Mouse (Mus musculus): ENCODE results near the gene Arhgef3.

Arhgef3 gene

GRCm38 (mm10) chr14:27268986-27269700 lies 154.4 kb downstream of the Arhgef3 start:
- no peak for DNase-seq (ENCODE audit: low read depth, low spot score)

- no peak for DNase-seq (ENCODE audit: low read depth, low spot score)
These were observed 155.1 kb downstream of the Arhgef3 start for GRCm38 (mm10) chr14:27269836-27270235.

DNA sequence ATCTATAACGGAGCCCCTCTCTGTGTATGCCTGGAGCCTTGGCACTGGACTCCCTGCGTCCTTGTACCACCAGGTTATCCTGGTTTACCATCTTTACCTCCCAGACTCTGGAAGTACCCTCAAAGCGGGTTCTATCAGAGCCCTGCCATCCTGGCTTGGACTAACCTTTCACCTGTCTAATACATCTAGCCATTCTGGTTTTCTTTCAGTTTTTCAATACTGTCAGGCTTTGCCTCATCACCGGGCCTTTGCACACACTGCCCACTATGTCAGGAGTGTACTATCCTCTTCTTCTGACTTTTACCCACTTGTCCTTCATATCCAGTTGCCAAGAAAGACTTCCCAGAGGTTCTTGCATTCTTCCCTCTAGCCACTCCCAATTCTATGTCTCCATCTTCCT lies 155.8 kb downstream of the Arhgef3 start:
- DNase-seq (ENCODE audit: low read depth, low spot score) = no peak

- no peak for DNase-seq (ENCODE audit: low read depth, low spot score)
These were observed 156.8 kb downstream of the Arhgef3 start for GRCm38 (mm10) chr14:27271371-27272071.

DNA sequence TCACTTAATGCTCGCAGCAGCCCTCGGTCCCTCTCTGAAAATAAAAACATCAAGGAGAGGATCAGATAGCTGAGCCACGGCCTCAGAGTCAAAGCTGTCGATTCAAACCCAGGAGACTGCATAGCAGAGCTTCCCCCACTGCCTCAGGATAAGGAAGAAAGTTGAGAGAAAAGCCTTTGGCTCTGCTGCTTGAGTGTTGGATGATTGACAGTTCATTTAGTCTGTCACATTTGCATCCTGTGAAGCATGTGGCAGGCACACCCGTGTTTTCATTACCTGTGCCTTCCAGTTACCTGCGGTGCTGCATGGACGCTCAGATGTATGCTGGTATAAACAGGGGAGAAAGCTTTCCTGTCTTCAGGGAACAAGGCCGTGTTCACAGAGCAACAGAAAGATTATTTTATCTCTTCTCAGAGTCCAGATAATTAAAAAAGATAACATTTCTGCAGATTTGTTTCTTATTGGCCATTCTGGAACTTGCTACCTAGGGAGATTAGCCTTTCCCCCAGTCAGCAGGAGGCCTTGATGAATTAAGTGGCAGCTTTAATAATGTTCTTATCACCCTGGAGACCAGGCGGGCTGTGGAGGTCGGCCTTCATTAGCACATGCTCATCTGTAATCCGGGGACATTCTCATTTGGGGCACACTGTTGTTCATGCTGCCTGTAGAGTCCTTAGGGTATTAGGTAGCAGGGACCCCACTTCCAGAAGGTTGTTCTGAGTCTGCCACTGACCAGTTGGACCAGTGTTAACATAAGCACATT lies 157.6 kb downstream of the Arhgef3 start:
- DNase-seq (ENCODE audit: low read depth, low spot score) = no peak

DNA sequence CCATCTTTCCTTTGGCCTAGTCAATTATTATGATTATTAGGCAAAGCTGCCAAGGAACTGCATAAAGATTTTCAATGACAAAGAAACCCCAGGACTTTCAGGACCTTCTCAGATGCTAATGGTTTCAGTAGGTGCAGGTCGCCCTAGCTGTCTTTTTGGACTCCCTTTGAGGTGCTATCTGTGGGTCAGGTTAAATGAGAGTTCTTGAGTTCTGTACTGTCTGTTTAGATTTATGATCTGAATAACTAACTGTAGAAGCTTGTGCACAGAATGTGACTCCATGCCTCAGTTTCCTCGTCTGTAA lies 158.1 kb downstream of the Arhgef3 start:
- no peak for DNase-seq (ENCODE audit: low read depth, low spot score)

DNA sequence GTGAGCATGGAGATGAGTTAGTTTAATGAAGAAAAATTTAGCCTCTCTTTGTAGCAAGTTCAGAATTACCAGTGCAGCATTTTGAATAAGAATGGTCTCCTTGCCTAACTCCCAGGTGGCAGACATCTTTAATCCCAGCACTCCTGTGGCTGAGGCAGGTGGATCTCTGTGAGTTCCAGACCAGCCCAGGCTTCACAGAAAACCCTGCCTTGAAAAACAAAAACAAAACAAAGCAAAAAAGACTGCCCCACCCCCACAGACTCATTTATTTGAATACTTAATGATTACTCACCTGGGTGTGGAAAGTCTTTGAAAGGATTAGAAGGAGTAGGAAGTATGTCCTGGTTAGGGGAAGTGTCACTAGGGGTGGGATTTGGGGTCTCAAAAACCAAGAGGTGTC lies 158.5 kb downstream of the Arhgef3 start:
- DNase-seq (ENCODE audit: low read depth, low spot score) = no peak

DNA sequence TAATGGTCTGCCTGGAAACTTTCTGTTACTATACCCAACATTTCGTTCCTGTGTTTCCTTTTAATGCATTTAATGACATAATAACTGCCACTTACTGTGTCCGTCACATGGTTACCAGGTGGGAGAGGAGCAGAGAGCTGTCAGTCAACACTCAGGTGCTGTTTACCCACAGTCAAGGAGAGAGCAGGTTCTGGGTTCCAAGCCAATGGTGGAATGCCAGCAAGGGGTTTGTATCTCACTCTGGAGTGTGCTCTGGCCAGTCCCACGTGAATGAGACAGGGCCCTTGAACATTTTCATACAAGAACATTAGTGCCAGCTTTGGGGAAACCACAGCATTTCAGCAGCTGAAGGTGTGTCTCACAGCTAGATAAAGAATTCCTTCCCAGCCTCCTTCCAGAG lies 162.6 kb downstream of the Arhgef3 start:
- no peak for DNase-seq (ENCODE audit: low read depth, low spot score)

DNA sequence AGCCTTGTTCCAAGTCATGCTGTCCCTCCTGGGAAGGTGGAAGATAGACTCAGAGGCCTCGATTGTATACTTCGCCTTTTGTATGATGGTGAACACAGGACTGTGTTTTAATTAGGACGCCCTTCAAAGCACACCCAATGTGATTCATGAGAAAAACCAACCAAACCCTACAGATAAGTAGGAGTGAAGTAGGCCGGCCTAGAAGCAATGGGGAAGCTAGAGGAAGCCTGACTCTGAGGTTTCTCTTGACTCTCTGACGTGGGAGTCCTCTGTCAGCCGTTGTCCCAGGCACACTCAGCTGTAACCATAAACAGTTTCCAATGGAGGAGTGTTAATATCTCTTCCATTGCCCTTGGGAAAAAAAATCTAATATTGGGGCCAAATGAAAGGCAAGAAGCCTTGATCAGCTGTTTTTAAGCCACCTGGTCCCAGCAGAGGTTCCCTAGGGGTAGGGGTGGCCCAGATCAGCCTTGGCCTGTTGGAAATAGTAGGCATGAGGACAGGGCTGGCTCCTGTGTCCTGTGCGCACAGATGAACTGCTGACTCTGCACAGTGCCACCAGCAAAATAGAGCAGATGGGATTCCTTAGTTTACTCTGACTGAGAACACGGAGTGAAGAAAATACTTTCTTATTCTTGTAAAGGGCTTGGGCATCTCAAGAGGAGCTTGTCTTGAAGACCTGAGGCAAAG lies 165.6 kb downstream of the Arhgef3 start:
- no peak for DNase-seq (ENCODE audit: low read depth, low spot score)

GRCm38 (mm10) chr14:27283956-27284355 lies 169.3 kb downstream of the Arhgef3 start:
- DNase-seq (ENCODE audit: low read depth, low spot score) = no peak

DNA sequence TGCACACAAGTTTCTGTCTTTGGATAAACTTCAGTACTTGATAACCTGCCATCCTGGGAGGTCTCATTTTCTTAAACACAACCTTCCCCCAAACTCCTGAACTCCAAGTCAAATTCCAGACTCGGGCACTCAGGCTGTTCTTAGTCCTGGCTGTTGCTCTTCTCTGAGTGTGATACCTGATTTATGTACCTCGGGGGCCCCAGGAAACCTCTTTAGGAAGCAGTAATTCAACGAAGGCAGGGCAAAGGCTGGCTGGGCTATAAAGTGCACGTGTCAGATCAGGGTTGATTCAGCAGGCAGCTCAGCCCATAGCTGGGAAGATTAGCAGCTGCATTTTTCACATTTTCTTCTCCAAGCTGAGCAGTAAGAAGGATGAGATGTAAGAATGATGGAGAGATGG lies 171.5 kb downstream of the Arhgef3 start:
- DNase-seq (ENCODE audit: low read depth, low spot score) = no peak

GRCm38 (mm10) chr14:27289053-27289452 lies 174.4 kb downstream of the Arhgef3 start:
- no peak for DNase-seq (ENCODE audit: low read depth, low spot score)

GRCm38 (mm10) chr14:27292101-27292500 lies 177.4 kb downstream of the Arhgef3 start:
- DNase-seq (ENCODE audit: low read depth, low spot score) = no peak

DNA sequence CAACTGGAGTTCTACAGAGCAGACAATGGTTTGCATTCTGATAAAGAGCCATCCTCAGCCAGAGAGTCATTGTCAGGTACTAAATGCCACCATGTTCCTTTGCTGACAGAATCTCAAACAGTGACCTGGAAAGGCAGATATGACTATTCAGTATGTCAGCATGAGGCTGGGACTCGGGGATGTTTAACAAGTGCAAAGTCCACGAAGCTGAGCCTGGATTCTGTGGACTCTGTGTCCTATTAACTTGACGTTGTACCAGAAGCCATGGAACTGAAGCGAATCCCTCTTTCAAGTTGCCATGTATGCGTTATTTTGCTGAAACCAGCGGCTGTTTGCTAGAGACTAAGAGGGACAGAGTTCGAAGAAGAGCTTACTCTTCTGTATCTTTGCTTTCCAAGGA lies 181.1 kb downstream of the Arhgef3 start:
- DNase-seq (ENCODE audit: low read depth, low spot score) = no peak

GRCm38 (mm10) chr14:27296987-27297386 lies 182.3 kb downstream of the Arhgef3 start:
- DNase-seq (ENCODE audit: low read depth, low spot score) = no peak

- DNase-seq (ENCODE audit: low read depth, low spot score) = no peak
These were observed 184.2 kb downstream of the Arhgef3 start for GRCm38 (mm10) chr14:27298875-27299274.

- no peak for DNase-seq (ENCODE audit: low read depth, low spot score)
These were observed 185.0 kb downstream of the Arhgef3 start for GRCm38 (mm10) chr14:27299705-27300104.

- no peak for DNase-seq (ENCODE audit: low read depth, low spot score)
These were observed 187.2 kb downstream of the Arhgef3 start for GRCm38 (mm10) chr14:27301768-27302499.

- DNase-seq (ENCODE audit: low read depth, low spot score) = no peak
These were observed 188.6 kb downstream of the Arhgef3 start for GRCm38 (mm10) chr14:27303294-27303693.

- DNase-seq (ENCODE audit: low read depth, low spot score) = no peak
These were observed 189.7 kb downstream of the Arhgef3 start for GRCm38 (mm10) chr14:27304408-27304807.

GRCm38 (mm10) chr14:27308761-27309160 lies 194.1 kb downstream of the Arhgef3 start:
- DNase-seq (ENCODE audit: low read depth, low spot score) = no peak
